Mouse (Mus musculus): ENCODE data around the gene Wnk2. TPM values are rescaled to one million over a fixed set of nuclear protein-coding genes. Genes with fewer than 3 reads are reported as not detected.

Wnk2 gene
- polyA plus RNA-seq, 1 experiment from 2014 or later: 1.6 TPM

GRCm38 (mm10) chr13:49052512-49052911, 95.3 kb downstream of the Wnk2 start:
- Histone ChIP-seq H3K27ac (replicated peaks) (no peak overlapping the region), H3K36me3 (ENCODE audit: control insufficient read depth, insufficient read depth, low read length) (no peaks in the 10 kb centered on the region), H3K4me3 (ENCODE audit: low read depth, low read length) (no peak overlapping the region), H3K4me2 (replicated peaks; ENCODE audit: low read depth) (no peak overlapping the region), H3K9me3 (ENCODE audit: control insufficient read depth, low read length) (no peaks in the 10 kb centered on the region), H3K27me3 (ENCODE audit: control insufficient read depth, insufficient read depth, low read length) (no peaks in the 10 kb centered on the region), H3K4me1 (replicated peaks; ENCODE audit: control insufficient read depth, insufficient read depth) (no peaks in the 10 kb centered on the region), H3K9ac (ENCODE audit: low read length) (no peak overlapping the region)
- WGBS: 42% methylated on average over 9 of the region's 9 CpGs
- no peak for DNase-seq (ENCODE audit: low spot score)
- ATAC-seq (ENCODE audit: low FRiP score, low TSS enrichment): 0 out of 2 replicates have a peak, but pooled peaks have one; percentile 17
- no peak for TF ChIP-seq EP300 (optimal IDR thresholded peaks at IDR 0.05)
- TF ChIP-seq CTCF (IDR thresholded peaks at IDR 0.05; ENCODE audit: low read depth): peak; percentile 72

- Histone ChIP-seq H3K36me3 (ENCODE audit: control insufficient read depth, insufficient read depth, low read length) (no peaks in the 10 kb centered on the region), H3K27ac (replicated peaks) (no peak overlapping the region), H3K4me2 (replicated peaks; ENCODE audit: low read depth) (no peak overlapping the region), H3K4me1 (replicated peaks; ENCODE audit: control insufficient read depth, insufficient read depth) (no peaks in the 10 kb centered on the region), H3K4me3 (ENCODE audit: low read depth, low read length) (no peak overlapping the region), H3K27me3 (ENCODE audit: control insufficient read depth, insufficient read depth, low read length) (no peaks in the 10 kb centered on the region), H3K9ac (ENCODE audit: low read length) (no peak overlapping the region), H3K9me3 (ENCODE audit: control insufficient read depth, low read length) (no peaks in the 10 kb centered on the region)
- 79% methylated on average over 1 of the region's 1 CpGs for WGBS
- ATAC-seq (ENCODE audit: low FRiP score, low TSS enrichment) (no peak), DNase-seq (ENCODE audit: low spot score) (no peak)
- TF ChIP-seq EP300 (optimal IDR thresholded peaks at IDR 0.05) (no peak), CTCF (IDR thresholded peaks at IDR 0.05; ENCODE audit: low read depth) (peak; percentile 29; the same call in 1 of the 2 replicates)
Measured at GRCm38 (mm10) chr13:49047393-49047792, 100.4 kb downstream of the Wnk2 start.

GRCm38 (mm10) chr13:49044145-49044561, 103.7 kb downstream of the Wnk2 start:
- TF ChIP-seq CTCF (IDR thresholded peaks at IDR 0.05; ENCODE audit: low read depth): no peak
- TF ChIP-seq EP300 (optimal IDR thresholded peaks at IDR 0.05): no peak
- no peak overlapping the region for H3K27ac ChIP-seq (replicated peaks)
- H3K4me2 ChIP-seq (replicated peaks; ENCODE audit: low read depth): no peak overlapping the region
- WGBS: 83% methylated on average over 10 of the region's 10 CpGs
- H3K9me3 ChIP-seq (ENCODE audit: control insufficient read depth, low read length): no peaks in the 10 kb centered on the region
- H3K9ac ChIP-seq (ENCODE audit: low read length): no peak overlapping the region
- no peaks in the 10 kb centered on the region for H3K27me3 ChIP-seq (ENCODE audit: control insufficient read depth, insufficient read depth, low read length)
- 0 out of 2 replicates have a peak, but pooled peaks cover under 1% of the 10 kb centered on the region for H3K36me3 ChIP-seq (ENCODE audit: control insufficient read depth, insufficient read depth, low read length)
- no peak for ATAC-seq (ENCODE audit: low FRiP score, low TSS enrichment)
- no peak overlapping the region for H3K4me3 ChIP-seq (ENCODE audit: low read depth, low read length)
- H3K4me1 ChIP-seq (replicated peaks; ENCODE audit: control insufficient read depth, insufficient read depth): no peaks in the 10 kb centered on the region
- no peak for DNase-seq (ENCODE audit: low spot score)

GRCm38 (mm10) chr13:49042371-49042770, 105.4 kb downstream of the Wnk2 start:
- DNase-seq (ENCODE audit: low spot score) (no peak), ATAC-seq (ENCODE audit: low FRiP score, low TSS enrichment) (no peak)
- Histone ChIP-seq H3K9ac (ENCODE audit: low read length) (no peak overlapping the region), H3K36me3 (ENCODE audit: control insufficient read depth, insufficient read depth, low read length) (0 out of 2 replicates have a peak, but pooled peaks cover 2% of the 10 kb centered on the region), H3K27ac (replicated peaks) (no peak overlapping the region), H3K27me3 (ENCODE audit: control insufficient read depth, insufficient read depth, low read length) (no peaks in the 10 kb centered on the region), H3K4me2 (replicated peaks; ENCODE audit: low read depth) (no peak overlapping the region), H3K4me1 (replicated peaks; ENCODE audit: control insufficient read depth, insufficient read depth) (no peaks in the 10 kb centered on the region), H3K9me3 (ENCODE audit: control insufficient read depth, low read length) (no peaks in the 10 kb centered on the region), H3K4me3 (ENCODE audit: low read depth, low read length) (no peak overlapping the region)
- WGBS: 91% methylated on average over 15 of the region's 15 CpGs
- TF ChIP-seq EP300 (optimal IDR thresholded peaks at IDR 0.05): no peak
- TF ChIP-seq CTCF (IDR thresholded peaks at IDR 0.05; ENCODE audit: low read depth): no peak

GRCm38 (mm10) chr13:49036928-49037574, 110.8 kb downstream of the Wnk2 start:
- DNase-seq (ENCODE audit: low spot score) (no peak), ATAC-seq (ENCODE audit: low FRiP score, low TSS enrichment) (peak; percentile 40; the same call in 1 of the 2 replicates)
- TF ChIP-seq EP300 (optimal IDR thresholded peaks at IDR 0.05): no peak
- no peak for TF ChIP-seq CTCF (IDR thresholded peaks at IDR 0.05; ENCODE audit: low read depth)
- no peak overlapping the region for H3K4me3 ChIP-seq (ENCODE audit: low read depth, low read length)
- peaks cover 5% of the 10 kb centered on the region; the same call in 1 of the 2 replicates for H3K36me3 ChIP-seq (ENCODE audit: control insufficient read depth, insufficient read depth, low read length)
- H3K27ac ChIP-seq (replicated peaks): no peak overlapping the region
- H3K9ac ChIP-seq (ENCODE audit: low read length): no peak overlapping the region
- 65% methylated on average over 7 of the region's 7 CpGs for WGBS
- H3K4me2 ChIP-seq (replicated peaks; ENCODE audit: low read depth): no peak overlapping the region
- no peaks in the 10 kb centered on the region for H3K4me1 ChIP-seq (replicated peaks; ENCODE audit: control insufficient read depth, insufficient read depth)
- no peaks in the 10 kb centered on the region for H3K9me3 ChIP-seq (ENCODE audit: control insufficient read depth, low read length)
- H3K27me3 ChIP-seq (ENCODE audit: control insufficient read depth, insufficient read depth, low read length): no peaks in the 10 kb centered on the region

- ATAC-seq (ENCODE audit: low FRiP score, low TSS enrichment) (peak; percentile 45), DNase-seq (ENCODE audit: low spot score) (no peak)
- Histone ChIP-seq H3K9ac (ENCODE audit: low read length) (no peak overlapping the region), H3K4me2 (replicated peaks; ENCODE audit: low read depth) (no peak overlapping the region), H3K4me3 (ENCODE audit: low read depth, low read length) (no peak overlapping the region), H3K27me3 (ENCODE audit: control insufficient read depth, insufficient read depth, low read length) (no peaks in the 10 kb centered on the region), H3K4me1 (replicated peaks; ENCODE audit: control insufficient read depth, insufficient read depth) (no peaks in the 10 kb centered on the region), H3K36me3 (ENCODE audit: control insufficient read depth, insufficient read depth, low read length) (peaks cover 5% of the 10 kb centered on the region; the same call in 1 of the 2 replicates), H3K9me3 (ENCODE audit: control insufficient read depth, low read length) (no peaks in the 10 kb centered on the region), H3K27ac (replicated peaks) (no peak overlapping the region)
- TF ChIP-seq CTCF (IDR thresholded peaks at IDR 0.05; ENCODE audit: low read depth): no peak
- no peak for TF ChIP-seq EP300 (optimal IDR thresholded peaks at IDR 0.05)
- 90% methylated on average over 4 of the region's 4 CpGs for WGBS
Measured at GRCm38 (mm10) chr13:49036436-49036835, 111.4 kb downstream of the Wnk2 start.

Measured in stomach, postnatal 0 days (tissue).